Mouse (Mus musculus) neural tube, embryonic 12.5 days (tissue): Measurements from ENCODE around the gene Gm49358. TPM values are rescaled to one million over a fixed set of nuclear protein-coding genes. Genes with fewer than 3 reads are reported as not detected.

ENCODE experiments used
- ATAC-seq: fragments of 200-750 bp; cut with Nextera tagmentation; 2 replicates; pipeline ENCODE4 v1.8.0; 2017; ENCODE audit warnings: low read depth, mild to moderate bottlenecking, moderate TSS enrichment, moderate library complexity; ENCODE audit not compliant: low FRiP score
- H3K27ac ChIP-seq: fragments of 300-500 bp; sonication (generic); 2 replicates; pipeline ENCODE4 v1.5.1; 2016
- H3K27me3 ChIP-seq: fragments of 300-500 bp; sonication (generic); replicated peaks from 2 replicates; pipeline ENCODE4 v1.6.1; 2016; ENCODE audit warnings: mild to moderate bottlenecking
- H3K36me3 ChIP-seq: fragments of 300-500 bp; sonication (generic); 2 replicates; pipeline ENCODE4 v1.6.1; 2016; ENCODE audit warnings: mild to moderate bottlenecking
- H3K4me1 ChIP-seq: fragments of 300-500 bp; sonication (generic); 2 replicates; pipeline ENCODE4 v1.6.1; 2016
- H3K4me2 ChIP-seq: fragments of 300-500 bp; sonication (generic); replicated peaks from 2 replicates; pipeline ENCODE4 v1.6.1; 2016; ENCODE audit warnings: mild to moderate bottlenecking
- H3K4me3 ChIP-seq: fragments of 300-500 bp; sonication (generic); 2 replicates; pipeline ENCODE4 v1.5.1; 2016
- H3K9ac ChIP-seq: fragments of 300-500 bp; sonication (generic); 2 replicates; pipeline ENCODE4 v1.6.1; 2016; ENCODE audit warnings: mild to moderate bottlenecking
- H3K9me3 ChIP-seq: fragments of 300-500 bp; sonication (generic); 2 replicates; pipeline ENCODE4 v1.6.1; 2016; ENCODE audit warnings: mild to moderate bottlenecking
- WGBS: fragments of 180-500 bp; shearing (Covaris S2); methylation state at CpG from one replicate; pipeline ENCODE4 v1.1.7; 2016; 5-methylcytosine and 5-hydroxymethylcytosine counted together
- polyA plus RNA-seq: library from polyadenylated mRNA; unstranded; fragments of >200 nt; fragmentation: Nextera tagmentation; extraction: Ambion mirVana; gene quantifications from 2 replicates; pipeline ENCODE4 v1.2.1, GENCODE M21; 2016

The Gm49358 gene
- polyA plus RNA-seq, 1 experiment from 2014 or later: not detected

DNA sequence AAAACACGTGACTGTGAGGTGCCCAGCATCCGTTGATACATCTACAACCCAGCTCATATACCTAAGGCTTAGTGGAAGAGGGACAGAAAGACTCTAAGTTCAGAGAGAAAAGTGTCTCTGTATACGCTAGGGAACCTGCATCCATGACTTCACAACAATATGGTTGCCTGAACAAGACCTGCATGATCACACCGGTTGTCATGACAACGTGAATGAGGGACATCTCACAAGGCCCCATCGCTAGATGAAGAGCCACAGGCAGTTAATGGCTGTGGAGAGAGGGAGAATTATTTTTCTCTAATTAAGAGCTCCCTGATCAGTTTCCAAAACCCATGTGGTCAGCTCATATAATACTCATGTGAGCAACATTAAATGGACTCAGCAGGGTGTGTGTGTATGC lies 88.4 kb downstream of the Gm49358 start:
- no peak for ATAC-seq
- H3K36me3 ChIP-seq: no peaks in the 10 kb centered on the region
- no peak overlapping the region for H3K4me3 ChIP-seq
- H3K27ac ChIP-seq: no peak overlapping the region
- no peaks in the 10 kb centered on the region for H3K4me1 ChIP-seq
- 80% methylated on average over 6 of the region's 6 CpGs for WGBS
- H3K9ac ChIP-seq: no peak overlapping the region
- H3K27me3 ChIP-seq: no peaks in the 10 kb centered on the region
- H3K4me2 ChIP-seq: no peak overlapping the region
- no peaks in the 10 kb centered on the region for H3K9me3 ChIP-seq

- Histone ChIP-seq H3K27ac (no peak overlapping the region), H3K4me1 (no peaks in the 10 kb centered on the region), H3K4me3 (no peak overlapping the region), H3K36me3 (no peaks in the 10 kb centered on the region), H3K9ac (no peak overlapping the region), H3K4me2 (no peak overlapping the region), H3K9me3 (no peaks in the 10 kb centered on the region), H3K27me3 (no peaks in the 10 kb centered on the region)
- 80% methylated on average over 3 of the region's 3 CpGs for WGBS
- ATAC-seq: no peak
Observed at GRCm38 (mm10) chr10:86853433-86853832, 89.7 kb downstream of the Gm49358 start.

GRCm38 (mm10) chr10:86860396-86860795 lies 96.6 kb downstream of the Gm49358 start:
- no peaks in the 10 kb centered on the region for H3K36me3 ChIP-seq
- no peak overlapping the region for H3K9ac ChIP-seq
- H3K4me1 ChIP-seq: no peaks in the 10 kb centered on the region
- no peak overlapping the region for H3K27ac ChIP-seq
- no peak for ATAC-seq
- no peaks in the 10 kb centered on the region for H3K27me3 ChIP-seq
- H3K9me3 ChIP-seq: no peaks in the 10 kb centered on the region
- WGBS: 77% methylated on average over 4 of the region's 4 CpGs
- H3K4me2 ChIP-seq: no peak overlapping the region
- H3K4me3 ChIP-seq: no peak overlapping the region

GRCm38 (mm10) chr10:86862496-86862895 lies 98.7 kb downstream of the Gm49358 start:
- ATAC-seq: no peak
- no peak overlapping the region for H3K9ac ChIP-seq
- no peak overlapping the region for H3K4me2 ChIP-seq
- H3K27ac ChIP-seq: no peak overlapping the region
- no peaks in the 10 kb centered on the region for H3K9me3 ChIP-seq
- no peak overlapping the region for H3K4me3 ChIP-seq
- H3K4me1 ChIP-seq: no peaks in the 10 kb centered on the region
- H3K36me3 ChIP-seq: no peaks in the 10 kb centered on the region
- H3K27me3 ChIP-seq: no peaks in the 10 kb centered on the region
- WGBS: 88% methylated on average over 6 of the region's 6 CpGs

- Histone ChIP-seq H3K9me3 (no peaks in the 10 kb centered on the region), H3K27me3 (no peaks in the 10 kb centered on the region), H3K4me1 (no peaks in the 10 kb centered on the region), H3K27ac (no peak overlapping the region), H3K4me3 (no peak overlapping the region), H3K36me3 (no peaks in the 10 kb centered on the region), H3K4me2 (no peak overlapping the region), H3K9ac (no peak overlapping the region)
- no peak for ATAC-seq
- 86% methylated on average over 6 of the region's 6 CpGs for WGBS
Observed at GRCm38 (mm10) chr10:86863429-86863828, 99.7 kb downstream of the Gm49358 start.

DNA sequence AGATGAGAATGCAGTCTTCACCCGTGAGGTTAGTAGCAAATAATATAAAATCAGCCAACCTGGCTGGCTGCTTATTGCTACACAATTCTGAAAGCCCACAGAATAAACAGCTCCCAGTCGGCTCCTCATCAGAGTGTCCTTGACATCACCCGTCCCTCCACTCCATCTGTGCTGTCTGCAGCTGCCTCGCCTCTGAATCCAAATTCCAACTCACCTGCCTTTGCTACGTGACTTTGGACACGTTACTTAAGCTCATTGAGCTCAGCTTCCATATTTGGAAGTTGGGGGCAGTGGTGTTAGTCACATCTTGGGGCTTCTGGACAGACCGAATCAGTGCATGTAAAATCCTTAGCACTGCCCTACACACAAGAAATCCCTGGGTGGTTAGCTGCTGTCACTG lies 108.3 kb downstream of the Gm49358 start:
- no peak overlapping the region for H3K4me2 ChIP-seq
- no peaks in the 10 kb centered on the region for H3K4me1 ChIP-seq
- ATAC-seq: no peak
- H3K36me3 ChIP-seq: no peaks in the 10 kb centered on the region
- no peak overlapping the region for H3K4me3 ChIP-seq
- H3K27ac ChIP-seq: no peak overlapping the region
- no peak overlapping the region for H3K9ac ChIP-seq
- no peaks in the 10 kb centered on the region for H3K9me3 ChIP-seq
- 84% methylated on average over 7 of the region's 7 CpGs for WGBS
- H3K27me3 ChIP-seq: no peaks in the 10 kb centered on the region

- Histone ChIP-seq H3K27me3 (no peaks in the 10 kb centered on the region), H3K36me3 (no peaks in the 10 kb centered on the region), H3K4me3 (no peak overlapping the region), H3K4me1 (no peaks in the 10 kb centered on the region), H3K9me3 (no peaks in the 10 kb centered on the region), H3K27ac (no peak overlapping the region), H3K4me2 (no peak overlapping the region), H3K9ac (no peak overlapping the region)
- 79% methylated on average over 5 of the region's 5 CpGs for WGBS
- no peak for ATAC-seq
Observed at GRCm38 (mm10) chr10:86872591-86872990, 108.8 kb downstream of the Gm49358 start.

GRCm38 (mm10) chr10:86878721-86879120 lies 114.9 kb downstream of the Gm49358 start:
- H3K27me3 ChIP-seq: no peaks in the 10 kb centered on the region
- no peak overlapping the region for H3K4me3 ChIP-seq
- no peak for ATAC-seq
- H3K4me2 ChIP-seq: no peak overlapping the region
- WGBS: 85% methylated on average over 7 of the region's 7 CpGs
- no peak overlapping the region for H3K9ac ChIP-seq
- no peaks in the 10 kb centered on the region for H3K36me3 ChIP-seq
- no peaks in the 10 kb centered on the region for H3K4me1 ChIP-seq
- H3K9me3 ChIP-seq: no peaks in the 10 kb centered on the region
- no peak overlapping the region for H3K27ac ChIP-seq

- Histone ChIP-seq H3K36me3 (no peaks in the 10 kb centered on the region), H3K27ac (no peak overlapping the region), H3K4me2 (no peak overlapping the region), H3K4me1 (no peaks in the 10 kb centered on the region), H3K27me3 (no peaks in the 10 kb centered on the region), H3K4me3 (no peak overlapping the region), H3K9me3 (no peaks in the 10 kb centered on the region), H3K9ac (no peak overlapping the region)
- 48% methylated on average over 5 of the region's 5 CpGs for WGBS
- ATAC-seq: no peak
Observed at GRCm38 (mm10) chr10:86880071-86880806, 116.5 kb downstream of the Gm49358 start.

GRCm38 (mm10) chr10:86881448-86881847 lies 117.7 kb downstream of the Gm49358 start:
- Histone ChIP-seq H3K4me1 (no peaks in the 10 kb centered on the region), H3K4me3 (no peak overlapping the region), H3K9me3 (no peaks in the 10 kb centered on the region), H3K9ac (no peak overlapping the region), H3K4me2 (no peak overlapping the region), H3K36me3 (no peaks in the 10 kb centered on the region), H3K27me3 (no peaks in the 10 kb centered on the region), H3K27ac (no peak overlapping the region)
- ATAC-seq: no peak

Other genes starting within 250 kb of the Gm49358 start
- gene Hsp90b1, start 58.5 kb upstream of the Gm49358 start, polyA plus RNA-seq: 454 and 496 TPM in 2 replicates
- 3.0 and 3.4 TPM in 2 replicates for gene Ttc41, start 58.2 kb upstream of the Gm49358 start, polyA plus RNA-seq
- 4.3 and 4.6 TPM in 2 replicates for gene Nt5dc3, start 15.0 kb downstream of the Gm49358 start, polyA plus RNA-seq
- gene Stab2, start 244.1 kb downstream of the Gm49358 start, polyA plus RNA-seq: 0.18 and 0.20 TPM in 2 replicates